Mouse (Mus musculus): ENCODE measurements around the gene Ttc28. TPM values are rescaled to one million over a fixed set of nuclear protein-coding genes. Genes with fewer than 3 reads are reported as not detected.

Ttc28 gene
- polyA plus RNA-seq, 2 experiments: 0.48 to 0.81 TPM

GRCm38 (mm10) chr5:111331099-111331435 is 451.5 kb downstream of the Ttc28 start:
- no peaks in the 10 kb centered on the region for H3K9me3 ChIP-seq (ENCODE audit: control insufficient read depth, low read length)
- H3K4me2 ChIP-seq (ENCODE audit: low read depth): peak overlapping the region; percentile 94
- ATAC-seq (ENCODE audit: insufficient read depth): no peak; the same call in 1 of the 2 replicates
- H3K27me3 ChIP-seq (ENCODE audit: control insufficient read depth, insufficient read depth, low read length): no peaks in the 10 kb centered on the region
- H3K4me1 ChIP-seq (replicated peaks; ENCODE audit: control insufficient read depth in 2 of 2, insufficient read depth in 2 of 2, low read length in 1 of 2): peaks cover 9 to 23% of the 10 kb centered on the region in 2 experiments
- DNase-seq (ENCODE audit: low read depth in 3 of 3, low spot score in 3 of 3): peak in 1 of 3 experiments; percentile 13
- peaks cover 4% of the 10 kb centered on the region; the same call in 1 of the 2 replicates for H3K36me3 ChIP-seq (replicated peaks; ENCODE audit: control insufficient read depth, insufficient read depth, low read depth)
- H3K9ac ChIP-seq (replicated peaks): peak overlapping the region; percentile 98
- TF ChIP-seq EP300 (IDR thresholded peaks at IDR 0.05; ENCODE audit: low read depth): no peak
- no peak for TF ChIP-seq CTCF (IDR thresholded peaks at IDR 0.05; ENCODE audit: low read depth)
- peak overlapping the region; percentile 93 to 94 for H3K4me3 ChIP-seq (ENCODE audit: insufficient read depth in 1 of 2, low read depth in 2 of 2, low read length in 2 of 2)
- H3K27ac ChIP-seq: peak overlapping the region; percentile 39
- under 1% methylated on average over 14 of the region's 14 CpGs for WGBS (ENCODE audit: insufficient replicate concordance)

- no peak overlapping the region for H3K9ac ChIP-seq (replicated peaks)
- no peaks in the 10 kb centered on the region for H3K27me3 ChIP-seq (ENCODE audit: control insufficient read depth, insufficient read depth, low read length)
- no peak overlapping the region for H3K4me3 ChIP-seq (ENCODE audit: insufficient read depth in 1 of 2, low read depth in 2 of 2, low read length in 2 of 2)
- TF ChIP-seq EP300 (IDR thresholded peaks at IDR 0.05; ENCODE audit: low read depth) (no peak), CTCF (IDR thresholded peaks at IDR 0.05; ENCODE audit: low read depth) (no peak)
- ATAC-seq (ENCODE audit: insufficient read depth): peak; percentile 60
- H3K4me2 ChIP-seq (ENCODE audit: low read depth): 0 out of 2 replicates have a peak overlapping the region, but pooled peaks have one; percentile 25
- peaks cover 19% of the 10 kb centered on the region for H3K36me3 ChIP-seq (replicated peaks; ENCODE audit: control insufficient read depth, insufficient read depth, low read depth)
- 65% methylated on average over 8 of the region's 8 CpGs for WGBS (ENCODE audit: insufficient replicate concordance)
- no peak overlapping the region for H3K27ac ChIP-seq
- no peaks in the 10 kb centered on the region for H3K9me3 ChIP-seq (ENCODE audit: control insufficient read depth, low read length)
- no peak for DNase-seq (ENCODE audit: low read depth in 3 of 3, low spot score in 3 of 3)
- peaks cover 9 to 19% of the 10 kb centered on the region in 2 experiments for H3K4me1 ChIP-seq (replicated peaks; ENCODE audit: control insufficient read depth in 2 of 2, insufficient read depth in 2 of 2, low read length in 1 of 2)
Measured at GRCm38 (mm10) chr5:111335939-111336691, 456.5 kb downstream of the Ttc28 start.

MicroRNAs within 50 kb of the gene (microRNA counts, 519-probe panel; counts per million panel counts)
- 69.9 counts per million for microRNA mmu-miR-701

Small RNAs within 50 kb of the gene (microRNA-seq; reads per million reads assigned to microRNA genes)
- gene Mir701: 29.2 reads per million, percentile 34 among the genes with 10 or more reads in this experiment

Other genes starting within 250 kb of the Ttc28 start
- gene Noc4l, start 226.4 kb upstream of the Ttc28 start, polyA plus RNA-seq (2012; rRNA removed): 56.0 and 61.8 TPM in 2 replicates
- gene Noc4l, start 226.4 kb upstream of the Ttc28 start, polyA plus RNA-seq (2014; fragmentation: Nextera tagmentation; extraction: Ambion mirVana): 36.9 and 40.3 TPM in 2 replicates
- 6.8 and 9.1 TPM in 2 replicates for gene Ddx51, start 226.4 kb upstream of the Ttc28 start, polyA plus RNA-seq (2012; rRNA removed)
- 9.2 and 13.4 TPM in 2 replicates for gene Ddx51, start 226.4 kb upstream of the Ttc28 start, polyA plus RNA-seq (2014; fragmentation: Nextera tagmentation; extraction: Ambion mirVana)
- gene Ep400, start 109.1 kb upstream of the Ttc28 start, polyA plus RNA-seq (2012; rRNA removed): 14.7 and 18.2 TPM in 2 replicates
- gene Ep400, start 109.1 kb upstream of the Ttc28 start, polyA plus RNA-seq (2014; fragmentation: Nextera tagmentation; extraction: Ambion mirVana): 15.2 and 15.3 TPM in 2 replicates
- 20.0 and 23.9 TPM in 2 replicates for gene Pus1, start 99.1 kb upstream of the Ttc28 start, polyA plus RNA-seq (2012; rRNA removed)
- gene Pus1, start 99.1 kb upstream of the Ttc28 start, polyA plus RNA-seq (2014; fragmentation: Nextera tagmentation; extraction: Ambion mirVana): 17.2 and 18.8 TPM in 2 replicates
- gene Ulk1, start 69.7 kb upstream of the Ttc28 start, polyA plus RNA-seq (2012; rRNA removed): 16.7 and 18.3 TPM in 2 replicates
- 13.3 and 14.7 TPM in 2 replicates for gene Ulk1, start 69.7 kb upstream of the Ttc28 start, polyA plus RNA-seq (2014; fragmentation: Nextera tagmentation; extraction: Ambion mirVana)
- 18.0 and 28.8 TPM in 2 replicates for gene Hscb, start 40.0 kb upstream of the Ttc28 start, polyA plus RNA-seq (2012; rRNA removed)
- 50.0 and 55.7 TPM in 2 replicates for gene Hscb, start 40.0 kb upstream of the Ttc28 start, polyA plus RNA-seq (2014; fragmentation: Nextera tagmentation; extraction: Ambion mirVana)
- gene Chek2, start 39.8 kb upstream of the Ttc28 start, polyA plus RNA-seq (2012; rRNA removed): 19.9 and 26.2 TPM in 2 replicates
- 26.7 and 31.2 TPM in 2 replicates for gene Chek2, start 39.8 kb upstream of the Ttc28 start, polyA plus RNA-seq (2014; fragmentation: Nextera tagmentation; extraction: Ambion mirVana)